In the genomic region with DNA sequence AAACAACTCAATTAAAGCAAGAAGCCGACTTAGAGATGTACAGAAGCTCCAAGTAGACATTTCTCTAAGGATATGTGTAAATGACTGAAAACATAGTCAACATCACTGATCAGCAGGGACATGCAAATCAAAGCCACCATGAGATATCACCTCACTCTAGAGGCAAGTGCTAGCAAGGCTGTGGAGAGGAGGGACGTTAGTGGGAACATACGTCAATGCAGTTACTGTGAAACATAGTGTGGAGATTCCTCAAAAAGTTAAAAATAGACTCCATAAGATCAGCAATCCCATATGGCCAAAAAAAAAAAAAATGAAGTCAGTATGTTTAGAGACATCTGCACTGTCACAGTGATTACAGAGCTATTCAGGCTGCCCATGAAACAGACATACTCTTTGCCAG, we compare ENCODE assay signal across 21 mouse cellular contexts.
"Had no signal": no experiment of that assay in that cellular context is flagged by ENCODE, and none has a peak within 500 bp of the region (broad histone marks: within the 10 kb centered on the region; RNA-seq: fewer than 3 reads in every experiment).

No protein-coding gene starts in this region.

- DNase-seq: gastrocnemius, postnatal 14 days; gastrocnemius, postnatal 36 days; heart, adult 18-20 months; heart, postnatal 14 days; heart, postnatal 36 days; kidney, adult 11 months; kidney, adult 2 months; kidney, postnatal 10 days; kidney, postnatal 25 days; kidney, postnatal 4 days; liver; liver, embryonic 13.5 days had no signal

- H3K4me3 ChIP-seq: heart, embryonic 10.5 days; heart, embryonic 12.5 days; hindbrain, embryonic 13.5 days; hindbrain, embryonic 15.5 days; layer of hippocampus, adult 2 months; limb, embryonic 10.5 days; limb, embryonic 12.5 days; liver, embryonic 13.5 days had no signal

- ATAC-seq: hindbrain, postnatal 0 days; intestine, embryonic 16.5 days had no signal

- H3K27ac ChIP-seq: heart, embryonic 10.5 days; hindbrain, embryonic 13.5 days; hindbrain, embryonic 15.5 days; hindbrain, postnatal 0 days; layer of hippocampus, adult 2 months; limb, embryonic 10.5 days; limb, embryonic 12.5 days; liver, embryonic 13.5 days had no signal
